Mouse (Mus musculus): ENCODE measurements around the gene Auts2. TPM values are rescaled to one million over a fixed set of nuclear protein-coding genes. Genes with fewer than 3 reads are reported as not detected.

Auts2 gene
- polyA plus RNA-seq, 2 experiments, result 38.3 to 50.8 TPM

DNA sequence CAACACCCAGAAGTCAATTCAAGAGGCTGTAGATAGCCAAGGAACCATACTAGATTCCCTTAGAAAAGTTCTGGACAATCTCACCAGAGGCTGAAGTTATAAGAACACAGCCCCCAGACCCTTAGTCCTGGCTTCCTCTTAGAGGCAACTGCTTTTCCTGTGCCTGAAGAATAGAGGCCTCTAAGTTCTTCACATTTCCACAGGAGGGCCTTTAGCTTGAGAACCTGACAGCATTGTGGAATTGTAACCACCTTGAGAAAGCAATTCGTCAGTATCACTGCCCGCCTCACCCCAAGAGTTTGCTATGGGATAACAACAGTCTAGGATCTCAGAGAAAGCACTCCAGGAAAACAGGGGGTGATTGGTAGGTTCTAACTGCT lies 75.8 kb downstream of the Auts2 start:
- no peak overlapping the region for H3K4me3 ChIP-seq (replicated peaks; ENCODE audit: low read length)
- no peak for TF ChIP-seq POLR2A (IDR thresholded peaks at IDR 0.05; ENCODE audit: borderline replicate concordance, extremely low read depth, insufficient read depth, insufficient read length)
- DNase-seq (ENCODE audit: low spot score) (no peak), ATAC-seq (ENCODE audit: low FRiP score, low read depth) (no peak)
- H3K36me3 ChIP-seq (ENCODE audit: control insufficient read depth, insufficient read depth, low read length), result no peaks in the 10 kb centered on the region
- no peaks in the 10 kb centered on the region for H3K9me3 ChIP-seq (ENCODE audit: control insufficient read depth, low read length)
- H3K27ac ChIP-seq (replicated peaks; ENCODE audit: low read depth, low read length), result no peak overlapping the region
- 81% methylated on average over 2 of the region's 2 CpGs for WGBS
- no peak overlapping the region for H3K4me2 ChIP-seq (replicated peaks; ENCODE audit: low read depth, low read length, severe bottlenecking)
- peaks cover 10% of the 10 kb centered on the region; the same call in 1 of the 2 replicates for H3K4me1 ChIP-seq (ENCODE audit: control insufficient read depth, insufficient read depth, low read length)
- H3K27me3 ChIP-seq (ENCODE audit: control insufficient read depth, insufficient read depth, low read length), result no peaks in the 10 kb centered on the region
- no peak overlapping the region for H3K9ac ChIP-seq (ENCODE audit: low read depth, low read length, severe bottlenecking)

DNA sequence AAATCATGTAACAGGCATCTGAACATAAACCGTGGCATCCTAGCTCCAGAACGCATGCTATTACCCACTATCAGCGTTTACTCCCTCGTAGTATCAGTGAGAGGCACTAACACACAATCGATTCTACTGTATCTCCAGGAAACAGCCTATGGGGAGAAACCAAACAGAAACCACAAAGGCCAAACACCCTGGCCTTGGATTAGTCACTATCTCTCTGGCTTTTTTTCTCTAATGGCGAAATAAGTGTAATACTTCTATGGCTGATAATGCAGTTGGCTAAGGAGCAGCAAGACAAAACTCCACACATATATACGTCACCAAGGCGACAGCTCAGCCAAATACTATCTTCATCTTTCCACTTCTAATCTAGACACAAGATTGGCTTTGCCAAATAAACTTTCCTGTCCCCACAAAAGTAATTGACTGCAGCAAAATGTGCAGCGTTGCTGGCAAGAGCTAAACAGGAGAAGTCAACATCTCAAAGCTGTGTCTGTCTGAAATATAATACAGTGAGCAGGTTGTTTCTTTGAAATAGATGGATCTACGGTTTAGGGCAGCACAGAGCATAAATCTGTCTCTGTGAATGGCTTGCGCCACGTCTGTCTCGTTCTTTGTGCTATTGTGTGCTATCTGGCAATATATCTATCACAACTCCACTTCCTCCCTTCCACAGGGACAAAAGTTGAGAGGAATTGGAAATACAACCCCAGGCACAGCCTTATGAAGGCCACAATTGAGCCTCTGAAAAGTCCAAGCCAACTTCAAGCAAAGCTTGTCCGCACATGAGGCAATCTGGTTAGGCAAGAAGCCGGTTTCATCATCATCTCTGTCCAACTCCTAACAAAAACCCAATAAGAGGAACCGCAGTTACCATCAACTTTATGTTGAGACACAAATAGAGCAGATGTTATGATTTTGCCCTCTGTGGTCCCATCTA lies 76.4 kb downstream of the Auts2 start:
- H3K4me1 ChIP-seq (ENCODE audit: control insufficient read depth, insufficient read depth, low read length), result peaks cover 10% of the 10 kb centered on the region; the same call in 1 of the 2 replicates
- ATAC-seq (ENCODE audit: low FRiP score, low read depth) (no peak), DNase-seq (ENCODE audit: low spot score) (no peak)
- H3K4me2 ChIP-seq (replicated peaks; ENCODE audit: low read depth, low read length, severe bottlenecking), result no peak overlapping the region
- H3K36me3 ChIP-seq (ENCODE audit: control insufficient read depth, insufficient read depth, low read length), result no peaks in the 10 kb centered on the region
- no peak overlapping the region for H3K9ac ChIP-seq (ENCODE audit: low read depth, low read length, severe bottlenecking)
- H3K27ac ChIP-seq (replicated peaks; ENCODE audit: low read depth, low read length), result no peak overlapping the region
- no peaks in the 10 kb centered on the region for H3K27me3 ChIP-seq (ENCODE audit: control insufficient read depth, insufficient read depth, low read length)
- no peak for TF ChIP-seq POLR2A (IDR thresholded peaks at IDR 0.05; ENCODE audit: borderline replicate concordance, extremely low read depth, insufficient read depth, insufficient read length)
- H3K4me3 ChIP-seq (replicated peaks; ENCODE audit: low read length), result no peak overlapping the region
- no peaks in the 10 kb centered on the region for H3K9me3 ChIP-seq (ENCODE audit: control insufficient read depth, low read length)
- 86% methylated on average over 16 of the region's 16 CpGs for WGBS

DNA sequence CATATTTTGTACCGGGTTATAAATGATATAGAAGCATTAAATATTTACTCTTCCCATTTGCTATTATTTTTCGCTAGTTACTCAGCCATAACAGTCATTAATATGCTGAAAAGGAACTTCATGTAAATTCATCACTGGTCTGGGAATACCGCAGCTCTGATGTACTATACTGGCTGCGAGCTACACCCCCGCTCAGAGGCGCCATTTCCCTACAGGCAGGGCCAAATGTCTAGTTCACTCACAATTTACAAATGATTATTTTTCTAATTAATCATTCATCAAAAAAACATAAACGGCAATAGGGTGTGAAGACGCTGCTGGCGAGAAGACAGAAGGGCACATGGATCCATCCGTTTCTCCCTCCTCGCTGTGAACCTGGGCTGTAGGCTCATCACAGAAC lies 80.6 kb downstream of the Auts2 start:
- Histone ChIP-seq H3K9me3 (ENCODE audit: control insufficient read depth, low read length) (no peaks in the 10 kb centered on the region), H3K36me3 (ENCODE audit: control insufficient read depth, insufficient read depth, low read length) (no peaks in the 10 kb centered on the region), H3K4me2 (replicated peaks; ENCODE audit: low read depth, low read length, severe bottlenecking) (no peak overlapping the region), H3K27ac (replicated peaks; ENCODE audit: low read depth, low read length) (no peak overlapping the region), H3K27me3 (ENCODE audit: control insufficient read depth, insufficient read depth, low read length) (no peaks in the 10 kb centered on the region), H3K9ac (ENCODE audit: low read depth, low read length, severe bottlenecking) (no peak overlapping the region), H3K4me1 (ENCODE audit: control insufficient read depth, insufficient read depth, low read length) (peaks cover 13% of the 10 kb centered on the region; the same call in 1 of the 2 replicates), H3K4me3 (replicated peaks; ENCODE audit: low read length) (no peak overlapping the region)
- no peak for DNase-seq (ENCODE audit: low spot score)
- ATAC-seq (ENCODE audit: low FRiP score, low read depth), result no peak
- TF ChIP-seq POLR2A (IDR thresholded peaks at IDR 0.05; ENCODE audit: borderline replicate concordance, extremely low read depth, insufficient read depth, insufficient read length), result no peak
- WGBS, result 87% methylated on average over 11 of the region's 11 CpGs

DNA sequence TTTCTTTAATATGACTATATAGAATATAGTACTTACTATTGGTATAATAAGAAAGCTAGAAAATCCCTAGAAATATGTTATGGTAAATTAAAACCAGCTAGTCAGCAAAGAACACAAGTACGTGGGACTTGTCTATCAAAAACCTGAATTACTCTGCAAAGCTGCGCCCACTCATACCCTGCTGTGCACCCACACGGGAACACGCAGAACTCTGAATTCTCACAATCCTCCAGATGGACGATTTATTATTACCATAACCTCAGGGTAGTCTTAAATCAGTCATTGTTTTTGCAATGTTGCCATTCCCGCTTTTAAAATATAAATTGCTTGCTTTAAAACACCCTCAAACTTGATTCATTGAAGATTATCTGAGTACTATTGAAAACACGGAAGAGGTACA lies 84.6 kb downstream of the Auts2 start:
- Histone ChIP-seq H3K4me3 (replicated peaks; ENCODE audit: low read length) (no peak overlapping the region), H3K9ac (ENCODE audit: low read depth, low read length, severe bottlenecking) (no peak overlapping the region), H3K9me3 (ENCODE audit: control insufficient read depth, low read length) (no peaks in the 10 kb centered on the region), H3K4me1 (ENCODE audit: control insufficient read depth, insufficient read depth, low read length) (peaks cover 8% of the 10 kb centered on the region; the same call in 1 of the 2 replicates), H3K27me3 (ENCODE audit: control insufficient read depth, insufficient read depth, low read length) (no peaks in the 10 kb centered on the region), H3K4me2 (replicated peaks; ENCODE audit: low read depth, low read length, severe bottlenecking) (no peak overlapping the region), H3K36me3 (ENCODE audit: control insufficient read depth, insufficient read depth, low read length) (no peaks in the 10 kb centered on the region), H3K27ac (replicated peaks; ENCODE audit: low read depth, low read length) (no peak overlapping the region)
- DNase-seq (ENCODE audit: low spot score), result no peak
- TF ChIP-seq POLR2A (IDR thresholded peaks at IDR 0.05; ENCODE audit: borderline replicate concordance, extremely low read depth, insufficient read depth, insufficient read length), result no peak
- ATAC-seq (ENCODE audit: low FRiP score, low read depth), result no peak
- 32% methylated on average over 7 of the region's 7 CpGs for whole genome bisulfite sequencing

DNA sequence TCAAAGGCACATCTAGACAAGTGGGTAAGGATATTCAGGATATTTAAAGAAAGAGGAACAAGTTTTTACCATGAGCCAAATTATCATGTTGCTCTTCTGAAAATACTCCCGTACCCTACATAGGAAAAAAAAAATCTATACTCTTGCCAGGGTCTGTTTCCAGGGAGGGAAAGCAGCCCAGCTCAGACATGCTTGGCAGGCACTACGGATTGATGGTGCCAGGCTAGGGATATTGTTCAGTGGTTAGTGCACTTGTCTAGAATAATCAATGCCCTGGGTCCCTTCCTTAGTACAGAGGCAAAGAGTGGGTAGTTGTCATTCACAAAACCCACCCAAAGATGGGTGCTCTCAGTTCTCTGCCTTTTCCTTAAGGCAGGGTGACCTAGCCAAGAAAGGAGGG lies 90.8 kb downstream of the Auts2 start:
- no peak overlapping the region for H3K9ac ChIP-seq (ENCODE audit: low read depth, low read length, severe bottlenecking)
- TF ChIP-seq POLR2A (IDR thresholded peaks at IDR 0.05; ENCODE audit: borderline replicate concordance, extremely low read depth, insufficient read depth, insufficient read length), result no peak
- ATAC-seq (ENCODE audit: low FRiP score, low read depth) (no peak), DNase-seq (ENCODE audit: low spot score) (no peak)
- no peaks in the 10 kb centered on the region for H3K36me3 ChIP-seq (ENCODE audit: control insufficient read depth, insufficient read depth, low read length)
- no peak overlapping the region for H3K4me2 ChIP-seq (replicated peaks; ENCODE audit: low read depth, low read length, severe bottlenecking)
- 88% methylated on average over 2 of the region's 2 CpGs for WGBS
- H3K4me1 ChIP-seq (ENCODE audit: control insufficient read depth, insufficient read depth, low read length), result no peaks in the 10 kb centered on the region
- no peak overlapping the region for H3K27ac ChIP-seq (replicated peaks; ENCODE audit: low read depth, low read length)
- no peaks in the 10 kb centered on the region for H3K27me3 ChIP-seq (ENCODE audit: control insufficient read depth, insufficient read depth, low read length)
- H3K4me3 ChIP-seq (replicated peaks; ENCODE audit: low read length), result no peak overlapping the region
- H3K9me3 ChIP-seq (ENCODE audit: control insufficient read depth, low read length), result no peaks in the 10 kb centered on the region

All from limb, embryonic 14.5 days (tissue).